Mouse (Mus musculus) liver, embryonic 16.5 days (tissue): ENCODE data around the gene Gkn3. TPM values are rescaled to one million over a fixed set of nuclear protein-coding genes. Genes with fewer than 3 reads are reported as not detected.

ENCODE experiments used
- polyA plus RNA-seq: library from polyadenylated mRNA; unstranded; fragments of >200 nt; fragmentation: Nextera tagmentation; extraction: Ambion mirVana; gene quantifications from 2 replicates; pipeline ENCODE4 v1.2.1, GENCODE M21; 2015

Gkn3 gene
- polyA plus RNA-seq, 1 experiment from 2014 or later: not detected

Other genes with a start within 250 kb of the Gkn3 start
- 0.36 and 0.54 TPM in 2 replicates for gene Antxr1, start 53.1 kb downstream of the Gkn3 start, polyA plus RNA-seq
- not detected in 2 replicates for gene Gkn1, start 38.0 kb downstream of the Gkn3 start, polyA plus RNA-seq
- gene Gkn2, start 15.6 kb downstream of the Gkn3 start, polyA plus RNA-seq: not detected in 2 replicates
- 0.15 TPM in 2 replicates for gene Bmp10, start 40.1 kb upstream of the Gkn3 start, polyA plus RNA-seq
- gene Arhgap25, start 144.3 kb upstream of the Gkn3 start, polyA plus RNA-seq: 4.7 and 5.1 TPM in 2 replicates
- 5.8 and 7.0 TPM in 2 replicates for gene Prokr1, start 201.8 kb upstream of the Gkn3 start, polyA plus RNA-seq